Mouse (Mus musculus): ENCODE results near the gene Zmiz2.
"Not testable (repeated sequence)": the region's sequence is repeated elsewhere in the genome, so short reads cannot be mapped to it uniquely, and the experiment has no call there.

Gene Zmiz2

GRCm38 (mm10) chr11:6402515-6403510, 13.9 kb downstream of the Zmiz2 start:
- DNase-seq: peak; percentile 96

GRCm38 (mm10) chr11:6403830-6404405, 15.0 kb downstream of the Zmiz2 start:
- no peak for DNase-seq

- no peak for DNase-seq
Observed at GRCm38 (mm10) chr11:6404699-6405566, 16.1 kb downstream of the Zmiz2 start.

- peak; percentile 63 for DNase-seq
Observed at GRCm38 (mm10) chr11:6405591-6406081, 16.8 kb downstream of the Zmiz2 start.

- DNase-seq: peak; percentile 62
Observed at GRCm38 (mm10) chr11:6406251-6407161, 17.6 kb downstream of the Zmiz2 start.

GRCm38 (mm10) chr11:6407162-6407621, 18.3 kb downstream of the Zmiz2 start:
- no peak for DNase-seq

GRCm38 (mm10) chr11:6410050-6410602, 21.3 kb downstream of the Zmiz2 start:
- DNase-seq: peak; percentile 74

- peak; percentile 50 for DNase-seq
Observed at GRCm38 (mm10) chr11:6410755-6411154, 21.9 kb downstream of the Zmiz2 start.

- DNase-seq: peak; percentile 90
Observed at GRCm38 (mm10) chr11:6411684-6412083, 22.8 kb downstream of the Zmiz2 start.

- no peak for DNase-seq
Observed at GRCm38 (mm10) chr11:6413264-6413663, 24.4 kb downstream of the Zmiz2 start.

GRCm38 (mm10) chr11:6414751-6415550, 26.1 kb downstream of the Zmiz2 start, which contains the start of gene Ppia:
Gene Ppia (plus strand): TSS chr11:6415443.
- no peak for DNase-seq

- DNase-seq: peak; percentile 100
Observed at GRCm38 (mm10) chr11:6415551-6416404, 26.9 kb downstream of the Zmiz2 start.

GRCm38 (mm10) chr11:6416405-6417034, 27.6 kb downstream of the Zmiz2 start:
- peak; percentile 86 for DNase-seq

GRCm38 (mm10) chr11:6417069-6417468, 28.2 kb downstream of the Zmiz2 start:
- DNase-seq: no peak

- no peak for DNase-seq
Observed at GRCm38 (mm10) chr11:6417490-6417889, 28.6 kb downstream of the Zmiz2 start.

- DNase-seq: no peak
Observed at GRCm38 (mm10) chr11:6418751-6419150, 29.9 kb downstream of the Zmiz2 start.

- not testable (repeated sequence) for DNase-seq
Observed at GRCm38 (mm10) chr11:6419156-6419555, 30.3 kb downstream of the Zmiz2 start.

GRCm38 (mm10) chr11:6420283-6420703, 31.4 kb downstream of the Zmiz2 start:
- no peak for DNase-seq

Data from thymus, postnatal 4 days (tissue).